Mouse (Mus musculus) stomach, postnatal 0 days (tissue): ENCODE measurements around the gene Tshb.

Experiments
- CTCF ChIP-seq: IDR thresholded peaks from 2 replicates; pipeline ENCODE4 v1.5.1; 2016; ENCODE audit warnings: antibody characterized with exemption, low read depth, mild to moderate bottlenecking, moderate library complexity
- EP300 ChIP-seq: optimal IDR thresholded peaks from 2 replicates; pipeline ENCODE3; 2016; ENCODE audit warnings: antibody characterized with exemption

DNA sequence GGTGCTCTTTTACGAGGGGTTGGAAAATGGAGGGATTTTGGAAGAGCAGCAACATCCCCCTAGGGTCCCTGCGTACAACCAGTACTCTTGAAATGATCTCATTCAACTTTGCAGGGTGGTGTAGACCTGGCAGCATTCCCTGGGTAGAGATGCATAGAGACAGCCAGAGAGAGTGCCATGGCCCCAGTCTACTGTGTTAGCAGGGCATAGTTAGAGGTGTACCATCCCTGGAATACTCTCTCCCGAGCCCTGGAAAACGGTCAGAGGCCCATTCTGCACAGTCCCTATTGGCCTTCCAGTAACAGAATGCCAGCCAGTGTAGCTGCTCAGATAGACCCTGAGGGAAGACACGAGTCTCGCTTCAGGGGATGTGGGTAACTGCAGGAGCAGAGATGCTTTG, 46.9 kb downstream of the Tshb start:
- TF ChIP-seq CTCF (no peak), EP300 (no peak)
